Mouse (Mus musculus): ENCODE measurements at regions not wholly inside any gene's neighbourhood (a gene's known extent, or its start where the extent isn't known, plus 50 kb on each side); places are given as distances from the start of the nearest gene placed in this dataset.
"Not testable (repeated sequence)": the region's sequence is repeated elsewhere in the genome, so short reads cannot be mapped to it uniquely, and the experiment has no call there.

- DNase-seq (ENCODE audit: low spot score in 2 of 2): no peak
Measured at GRCm38 (mm10) chr6:24384193-24384888, 130.5 kb downstream of the Iqub start.

- no peak for DNase-seq (ENCODE audit: low spot score in 2 of 2)
Measured at GRCm38 (mm10) chr6:24379859-24380258, 135.0 kb downstream of the Iqub start.

GRCm38 (mm10) chr6:24376728-24377127 lies 138.1 kb downstream of the Iqub start:
- DNase-seq (ENCODE audit: low spot score in 2 of 2): no peak

GRCm38 (mm10) chr6:24373161-24373560 lies 141.7 kb downstream of the Iqub start:
- DNase-seq (ENCODE audit: low spot score in 2 of 2): no peak

DNA sequence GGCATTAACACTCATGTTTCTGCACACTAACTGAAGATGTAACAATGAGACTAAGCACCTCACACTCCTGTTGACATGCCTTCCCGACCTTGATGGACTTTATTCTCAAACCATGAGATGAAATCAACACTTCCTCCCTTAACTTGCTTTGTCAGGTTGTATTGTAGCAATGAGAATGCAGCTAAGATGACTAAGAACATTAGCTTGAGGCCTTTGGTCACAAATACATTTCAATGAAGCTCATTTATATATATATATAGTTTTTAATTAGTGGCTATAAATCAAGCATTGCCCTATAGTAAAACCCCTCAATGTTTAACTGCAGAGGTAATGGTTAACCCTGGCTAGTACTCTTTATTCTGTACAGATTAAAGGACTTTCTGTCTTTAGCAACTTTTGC lies 143.2 kb downstream of the Iqub start:
- DNase-seq (ENCODE audit: low spot score in 2 of 2): no peak

GRCm38 (mm10) chr6:24350882-24351281 lies 164.0 kb downstream of the Iqub start:
- DNase-seq (ENCODE audit: low spot score in 2 of 2): peak in 1 of 2 experiments; percentile 4

GRCm38 (mm10) chr6:24348481-24349062 lies 166.3 kb downstream of the Iqub start:
- DNase-seq (ENCODE audit: low spot score in 2 of 2): no peak

DNA sequence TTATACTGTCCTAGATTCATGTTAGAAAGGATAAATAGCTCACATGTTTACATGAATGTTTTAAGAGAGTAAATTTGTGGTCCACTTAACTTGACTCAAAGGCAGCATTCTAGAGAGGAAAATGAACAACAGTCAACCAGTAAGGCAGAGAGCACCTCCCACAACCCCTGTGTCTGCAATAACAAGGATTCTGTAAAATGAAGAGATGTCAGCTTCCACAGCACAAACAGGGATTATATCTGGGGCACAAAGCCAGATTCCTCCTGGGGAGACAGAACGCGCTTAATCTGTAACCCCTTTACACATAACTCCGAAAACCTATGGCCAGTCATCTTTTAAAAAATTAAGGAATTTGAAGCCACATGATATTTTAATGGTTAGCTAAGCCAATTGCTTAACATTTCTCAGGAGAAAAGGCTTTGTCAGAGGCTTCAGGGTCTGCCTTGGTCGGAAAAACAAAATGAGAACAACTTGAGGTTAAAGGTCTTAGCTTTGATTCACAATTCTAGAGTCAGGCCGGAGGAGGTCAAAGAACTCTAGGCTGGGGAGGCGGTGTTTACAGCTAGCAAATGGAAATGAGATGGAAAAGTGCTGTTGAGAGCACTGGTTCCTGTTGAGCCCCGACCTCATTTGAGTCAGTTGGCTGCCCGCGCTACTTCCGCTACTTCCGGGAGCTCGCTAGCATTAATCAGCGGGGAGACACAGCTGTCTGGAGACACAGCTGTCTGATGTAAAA lies 167.0 kb downstream of the Iqub start:
- DNase-seq (ENCODE audit: low spot score in 2 of 2): peak; percentile 27 to 35

DNA sequence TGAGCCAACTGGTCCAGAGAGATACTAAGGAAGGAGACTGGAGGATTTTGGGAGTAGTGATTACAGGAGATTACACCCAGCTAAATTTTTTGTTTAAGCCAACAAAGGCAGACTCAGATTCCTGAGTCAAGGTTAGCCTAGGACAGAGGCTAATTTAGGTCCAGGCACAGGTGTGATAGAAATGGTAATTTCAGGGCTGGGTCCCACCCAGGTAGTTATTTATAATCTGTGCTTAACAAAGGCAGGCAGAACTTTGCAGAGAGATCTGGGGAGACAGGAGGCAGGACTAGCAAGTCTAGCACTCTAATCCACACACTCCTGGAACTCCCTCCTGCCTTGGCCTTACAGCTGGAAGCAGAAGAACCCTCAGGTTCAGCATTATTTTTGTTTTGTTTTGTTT lies 172.4 kb downstream of the Iqub start:
- DNase-seq (ENCODE audit: low spot score in 2 of 2): no peak

DNA sequence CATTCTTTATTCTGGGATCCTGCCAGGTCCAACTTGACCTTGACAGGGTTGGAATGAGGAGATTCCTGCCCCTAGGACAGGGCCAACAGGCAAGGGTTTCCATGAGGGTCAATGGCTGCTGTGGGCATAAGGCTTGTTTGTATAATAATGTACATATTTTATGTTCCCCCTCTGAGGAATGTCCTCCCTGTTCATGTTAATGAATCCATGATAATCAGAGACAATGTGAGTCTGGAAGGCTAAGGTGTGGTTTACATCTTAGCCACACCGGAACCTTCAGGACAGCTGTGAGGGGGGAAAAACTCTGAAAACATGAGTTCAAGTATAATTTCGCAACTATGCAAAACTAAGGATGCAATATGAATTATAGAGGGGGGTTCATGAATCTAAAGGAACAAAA lies 172.8 kb downstream of the Iqub start:
- no peak for DNase-seq (ENCODE audit: low spot score in 2 of 2)

DNA sequence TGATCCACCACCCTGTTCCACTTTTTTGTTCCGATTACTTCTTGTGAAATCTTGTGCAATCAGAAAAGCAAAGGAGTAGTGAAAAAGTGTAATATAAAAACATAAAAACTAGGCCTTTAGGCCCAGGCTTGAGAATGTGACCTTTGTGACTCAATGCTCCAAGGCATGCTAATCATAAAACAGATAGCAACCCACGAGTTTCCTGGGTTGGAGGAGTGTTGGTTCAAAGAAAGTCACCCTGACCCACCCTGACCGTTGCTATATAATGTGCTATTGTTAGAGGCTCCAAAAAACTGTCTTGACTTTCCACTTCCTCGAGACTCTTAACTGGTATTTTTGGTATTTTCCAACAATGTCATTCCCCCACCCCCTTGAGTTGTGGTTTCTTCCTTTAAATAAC lies 172.2 kb upstream of the Slc13a1 start:
- DNase-seq (ENCODE audit: low spot score in 2 of 2): not testable (repeated sequence)

- DNase-seq (ENCODE audit: low spot score in 2 of 2): no peak
Measured at GRCm38 (mm10) chr6:24325215-24325614, 157.3 kb upstream of the Slc13a1 start.

GRCm38 (mm10) chr6:24324718-24325117 lies 156.8 kb upstream of the Slc13a1 start:
- DNase-seq (ENCODE audit: low spot score in 2 of 2): no peak

DNA sequence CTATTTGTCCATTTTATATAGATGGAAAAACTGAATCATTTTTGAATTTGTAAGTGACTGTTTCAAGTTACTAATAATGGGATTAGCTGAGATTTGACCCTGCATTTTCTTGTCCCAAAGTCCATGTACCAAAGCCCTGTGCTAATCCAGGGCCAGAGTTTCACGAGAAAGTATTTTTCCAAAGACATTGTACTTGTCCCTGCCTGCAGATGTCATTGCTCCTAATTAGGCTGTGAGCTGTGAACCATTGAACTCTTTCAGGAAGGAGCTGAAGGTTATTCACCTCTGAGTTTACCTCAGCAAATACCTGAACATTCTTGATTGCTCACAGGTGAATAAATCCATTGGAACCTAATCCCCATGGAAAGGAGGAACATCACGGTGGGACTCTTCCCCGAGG lies 154.5 kb upstream of the Slc13a1 start:
- DNase-seq (ENCODE audit: low spot score in 2 of 2): no peak

DNA sequence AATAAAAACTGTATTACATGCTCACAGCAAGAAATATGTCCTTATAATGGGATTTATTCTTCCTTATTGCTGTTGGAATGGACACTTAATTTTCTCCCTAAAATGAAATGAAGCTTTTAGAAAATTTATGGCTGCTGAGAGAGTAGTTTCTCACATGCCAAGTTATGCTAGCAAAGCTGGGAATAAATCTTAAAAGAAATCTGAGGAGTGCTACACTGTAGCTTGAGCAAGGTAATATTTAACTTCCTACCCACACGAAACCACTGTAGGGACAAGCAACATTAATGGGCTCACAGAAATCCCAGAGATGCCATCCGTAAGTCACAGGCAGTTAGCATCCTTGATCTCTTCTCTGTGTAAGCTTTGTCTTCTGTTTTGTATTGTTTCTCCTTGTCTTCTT lies 151.0 kb upstream of the Slc13a1 start:
- DNase-seq (ENCODE audit: low spot score in 2 of 2): no peak

DNA sequence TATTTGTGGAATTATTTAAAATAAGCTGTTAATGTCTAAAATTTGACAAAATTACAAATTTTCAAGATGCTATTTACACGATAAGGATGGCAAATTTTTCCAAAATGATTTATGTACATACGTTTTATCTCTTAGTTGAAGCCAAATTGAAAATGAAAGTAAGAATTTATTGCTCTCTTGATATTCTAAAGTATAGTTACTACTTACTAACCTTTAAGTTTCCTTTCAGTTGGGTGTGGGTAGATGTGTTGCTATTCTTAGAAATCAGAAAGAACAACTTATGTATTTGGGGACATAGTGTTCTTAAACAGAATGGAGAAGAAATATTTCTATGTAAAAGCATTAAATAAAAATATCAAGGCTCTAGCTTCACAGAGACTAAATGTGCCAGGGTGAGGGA lies 142.8 kb upstream of the Slc13a1 start:
- no peak for DNase-seq (ENCODE audit: low spot score in 2 of 2)

- DNase-seq (ENCODE audit: low spot score in 2 of 2): no peak
Measured at GRCm38 (mm10) chr6:24309810-24310209, 141.9 kb upstream of the Slc13a1 start.

DNA sequence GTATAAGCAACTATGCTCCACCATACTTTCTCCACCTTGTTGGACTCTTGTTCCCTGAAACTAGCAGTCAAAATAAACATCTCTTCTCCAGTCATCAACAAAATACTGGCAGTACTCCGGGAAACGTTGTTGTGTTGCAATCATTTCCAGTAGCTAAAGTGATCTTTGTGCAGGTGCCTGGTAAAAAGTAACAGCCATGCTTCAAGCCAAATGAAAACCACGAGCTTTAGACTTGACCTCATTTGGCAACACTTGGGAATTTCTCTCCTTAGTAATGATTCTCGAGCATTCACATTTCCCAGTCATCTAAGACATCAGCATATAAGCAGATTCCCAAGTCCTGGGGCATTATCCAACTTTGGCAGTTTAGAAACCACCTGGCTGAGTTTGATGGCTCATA lies 133.8 kb upstream of the Slc13a1 start:
- DNase-seq (ENCODE audit: low spot score in 2 of 2): no peak

DNA sequence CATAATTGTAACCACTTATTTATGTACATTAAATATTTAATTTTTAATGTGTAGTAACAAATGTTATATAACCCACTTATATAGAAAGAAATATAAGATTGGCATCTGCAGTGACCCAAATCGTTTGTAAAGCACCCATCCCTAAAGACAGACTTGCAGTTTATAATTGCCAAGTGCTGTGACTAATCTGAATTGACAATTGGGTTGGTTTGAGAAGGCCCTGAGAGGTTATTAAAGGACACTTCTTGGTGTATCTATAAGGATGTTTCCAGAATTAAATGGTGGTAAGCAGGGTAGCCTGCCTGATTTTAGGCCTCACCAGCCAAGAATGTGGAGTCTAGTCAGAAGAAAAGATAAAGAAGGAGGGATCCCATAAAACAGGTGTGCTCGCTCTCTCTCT lies 133.3 kb upstream of the Slc13a1 start:
- no peak for DNase-seq (ENCODE audit: low spot score in 2 of 2)

DNA sequence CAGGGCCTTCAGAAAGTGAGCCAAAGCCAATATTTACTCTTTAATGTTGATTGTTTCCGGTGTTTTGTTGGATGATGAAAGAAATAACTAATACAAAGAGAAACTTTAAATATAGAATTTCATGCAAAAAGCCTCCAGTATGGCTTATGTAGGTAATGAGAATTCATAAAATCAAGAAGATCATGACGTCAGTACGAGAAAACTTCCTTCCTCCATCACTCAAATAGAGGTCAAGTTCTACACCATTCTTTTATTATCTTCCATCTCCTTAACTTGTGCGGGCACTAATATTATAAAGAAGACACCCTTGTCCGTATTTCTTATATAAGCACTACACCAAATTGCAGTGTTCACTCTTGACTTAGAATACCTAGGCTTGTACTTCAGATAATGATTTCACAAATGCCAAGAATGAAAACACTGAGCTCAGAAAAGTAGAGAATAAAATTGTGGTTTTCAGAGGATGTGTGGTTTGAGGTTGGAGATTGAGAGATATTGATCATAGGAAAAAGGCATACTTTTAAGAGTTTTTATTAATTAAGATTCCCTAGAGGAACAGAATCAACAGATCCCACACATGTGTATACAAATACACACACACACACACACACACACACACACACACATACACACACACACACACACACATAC lies 130.8 kb upstream of the Slc13a1 start:
- no peak for DNase-seq (ENCODE audit: low spot score in 2 of 2)

DNA sequence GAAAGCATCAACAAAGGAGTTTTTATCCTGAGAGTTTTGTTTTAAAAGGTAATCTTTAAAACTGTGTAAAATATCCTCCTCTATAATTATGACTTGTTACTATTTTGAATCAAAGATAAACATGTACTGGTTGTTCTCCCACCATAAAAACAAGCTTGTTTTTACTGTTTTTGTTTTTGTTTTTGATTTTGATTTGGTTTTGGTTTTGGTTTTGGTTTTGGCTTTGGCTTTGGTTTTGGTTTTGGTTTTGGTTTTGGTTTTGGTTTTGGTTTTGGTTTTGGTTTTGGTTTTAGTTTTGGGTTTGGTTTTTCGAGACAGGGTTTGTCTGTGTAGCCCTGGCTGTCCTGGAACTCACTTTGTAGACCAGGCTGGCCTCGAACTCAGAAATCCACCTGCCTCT lies 120.9 kb upstream of the Slc13a1 start:
- not testable (repeated sequence) for DNase-seq (ENCODE audit: low spot score in 2 of 2)

- DNase-seq (ENCODE audit: low spot score in 2 of 2): no peak
Measured at GRCm38 (mm10) chr6:24272821-24273220, 104.9 kb upstream of the Slc13a1 start.

GRCm38 (mm10) chr6:24269633-24270032 lies 101.7 kb upstream of the Slc13a1 start:
- no peak for DNase-seq (ENCODE audit: low spot score in 2 of 2)
